Comparison of ENCODE assay signal across 8 mouse cellular contexts in the genomic region with DNA sequence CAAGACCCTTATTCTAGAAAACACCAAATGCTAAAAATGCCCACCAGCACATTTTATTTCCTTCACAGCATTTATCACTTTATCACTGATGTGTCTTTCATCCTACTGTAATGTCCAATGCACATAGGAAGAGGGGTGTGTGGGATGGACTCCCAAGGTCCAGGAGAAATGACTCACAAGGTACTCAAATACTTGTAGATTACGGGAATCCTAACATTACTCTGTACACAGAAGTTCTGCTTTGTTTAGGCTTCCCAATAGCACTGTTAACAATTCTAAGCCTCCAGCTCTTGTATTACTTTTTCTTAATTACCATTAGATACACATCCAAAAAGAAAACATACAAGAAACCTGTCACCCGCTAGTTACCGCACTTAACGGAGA. TPM values are rescaled to one million over a fixed set of nuclear protein-coding genes. Genes with fewer than 3 reads are reported as not detected.
DNase-seq lines count a peak whose midpoint lies in the region; ATAC-seq and TF ChIP-seq lines count a peak whose summit lies in the region.

No protein-coding gene starts in this region.

- DNase-seq in kidney, postnatal 0 days (ENCODE audit: low spot score) = no peak
- no peak for DNase-seq in kidney, postnatal 14 days
- DNase-seq in c-Kit-positive CD71-positive TER-119-positive erythroid progenitor cells, embryonic 14.5 days (ENCODE audit: low spot score) = peak; percentile 27
- no peak for DNase-seq in embryo, embryonic 10.5 days (ENCODE audit: low spot score)
- DNase-seq in cerebellum, adult 11 months = no peak
- DNase-seq in left cerebral cortex, adult 11 months (ENCODE audit: low spot score) = no peak

- WGBS in kidney, postnatal 0 days = 1% methylated on average over 4 of the region's 4 CpGs
- 2% methylated on average over 4 of the region's 4 CpGs for WGBS in hindbrain, embryonic 15.5 days
- 3% methylated on average over 4 of the region's 4 CpGs for WGBS in midbrain, embryonic 15.5 days

- H3K9ac ChIP-seq in kidney, postnatal 0 days (ENCODE audit: low read depth, low read length) = peak overlapping the region; percentile 100
- peak overlapping the region; percentile 98 for H3K9ac ChIP-seq in hindbrain, embryonic 15.5 days
- H3K9ac ChIP-seq in midbrain, embryonic 15.5 days = peak overlapping the region; percentile 98

- no peaks in the 10 kb centered on the region for H3K27me3 ChIP-seq in kidney, postnatal 0 days (ENCODE audit: insufficient read depth, low read length)
- no peaks in the 10 kb centered on the region for H3K27me3 ChIP-seq in hindbrain, embryonic 15.5 days
- no peaks in the 10 kb centered on the region for H3K27me3 ChIP-seq in midbrain, embryonic 15.5 days (replicated peaks)

- H3K4me3 ChIP-seq in kidney, postnatal 0 days (replicated peaks; ENCODE audit: low read depth, low read length) = peak overlapping the region; percentile 97
- H3K4me3 ChIP-seq in hindbrain, embryonic 15.5 days = peak overlapping the region; percentile 86
- peak overlapping the region; percentile 81 for H3K4me3 ChIP-seq in midbrain, embryonic 15.5 days

- TF ChIP-seq CTCF in kidney, postnatal 0 days (IDR thresholded peaks at IDR 0.05; ENCODE audit: low read depth) = no peak

- H3K27ac ChIP-seq in kidney, postnatal 0 days = peak overlapping the region; percentile 100
- H3K27ac ChIP-seq in hindbrain, embryonic 15.5 days (replicated peaks) = peak overlapping the region; percentile 99
- peak overlapping the region; percentile 99 for H3K27ac ChIP-seq in midbrain, embryonic 15.5 days

- no peaks in the 10 kb centered on the region for H3K36me3 ChIP-seq in kidney, postnatal 0 days (ENCODE audit: insufficient read depth, low read length)
- no peaks in the 10 kb centered on the region for H3K36me3 ChIP-seq in hindbrain, embryonic 15.5 days
- no peaks in the 10 kb centered on the region for H3K36me3 ChIP-seq in midbrain, embryonic 15.5 days (replicated peaks)

- no peak for ATAC-seq in kidney, postnatal 0 days (replicated peaks; ENCODE audit: low FRiP score, low read depth)
- ATAC-seq in hindbrain, embryonic 15.5 days (ENCODE audit: low FRiP score, low read depth) = no peak
- ATAC-seq in midbrain, embryonic 15.5 days (replicated peaks) = no peak

- no peaks in the 10 kb centered on the region; the same call in 1 of the 2 replicates for H3K4me1 ChIP-seq in kidney, postnatal 0 days (replicated peaks; ENCODE audit: insufficient read depth, low read length)
- peaks cover 41% of the 10 kb centered on the region for H3K4me1 ChIP-seq in hindbrain, embryonic 15.5 days (replicated peaks)
- H3K4me1 ChIP-seq in midbrain, embryonic 15.5 days = peaks cover 36% of the 10 kb centered on the region

- no peaks in the 10 kb centered on the region for H3K9me3 ChIP-seq in kidney, postnatal 0 days (replicated peaks; ENCODE audit: low read length)
- no peaks in the 10 kb centered on the region for H3K9me3 ChIP-seq in hindbrain, embryonic 15.5 days
- H3K9me3 ChIP-seq in midbrain, embryonic 15.5 days = no peaks in the 10 kb centered on the region

- peak overlapping the region; percentile 81 for H3K4me2 ChIP-seq in kidney, postnatal 0 days (ENCODE audit: low read length)
- H3K4me2 ChIP-seq in hindbrain, embryonic 15.5 days = peak overlapping the region; percentile 66
- H3K4me2 ChIP-seq in midbrain, embryonic 15.5 days = peak overlapping the region; percentile 68

RNA-seq across cellular contexts. Expression of a gene that starts 40.4 kb away (rescaled TPM):
- 29.9 and 32.5 TPM in 2 replicates for polyA plus RNA-seq in kidney, postnatal 0 days (2015; fragmentation: Nextera tagmentation; extraction: Ambion mirVana)
- polyA plus RNA-seq in hindbrain, embryonic 15.5 days (2015; fragmentation: Nextera tagmentation; extraction: Ambion mirVana) = 58.6 and 65.9 TPM in 2 replicates
- polyA plus RNA-seq in midbrain, embryonic 15.5 days (2015; fragmentation: Nextera tagmentation; extraction: Ambion mirVana) = 67.8 and 70.4 TPM in 2 replicates
